Mouse (Mus musculus) left cerebral cortex, postnatal 4 days (tissue): ENCODE measurements at regions not wholly inside any gene's neighbourhood (a gene's known extent, or its start where the extent isn't known, plus 50 kb on each side); places are given as distances from the start of the nearest gene placed in this dataset.

ENCODE experiments used
- DNase-seq: peaks from one replicate; pipeline ENCODE4 v3.0.0-alpha.2; 2022
- intact Hi-C: fragments of 180-260 bp; cut with DNase I; formaldehyde crosslinking; loops from one replicate; pipeline ENCODE4 v1.15.1; 2025

DNA sequence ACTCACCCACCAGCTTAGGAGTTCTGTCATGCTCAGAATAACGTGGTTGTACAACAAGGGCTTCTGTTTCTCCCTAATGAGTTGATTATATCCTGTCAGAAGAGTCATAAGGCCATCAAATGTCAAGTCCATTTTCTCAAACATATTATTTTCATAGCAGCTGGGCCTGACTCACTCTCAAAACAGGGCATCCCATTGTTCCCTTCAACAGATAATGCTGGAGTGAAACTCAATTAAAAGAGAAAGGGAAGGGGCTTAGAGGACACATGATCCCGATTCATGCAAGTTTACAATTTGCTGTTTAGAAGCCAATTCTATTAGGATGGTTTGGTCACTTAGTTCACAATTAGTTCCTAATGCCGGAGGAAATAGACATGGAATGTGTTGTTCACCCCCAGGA is 444.5 kb downstream of the Gsdmc2 start:
- DNase-seq: no peak
- intact Hi-C loops: no loop called here

DNA sequence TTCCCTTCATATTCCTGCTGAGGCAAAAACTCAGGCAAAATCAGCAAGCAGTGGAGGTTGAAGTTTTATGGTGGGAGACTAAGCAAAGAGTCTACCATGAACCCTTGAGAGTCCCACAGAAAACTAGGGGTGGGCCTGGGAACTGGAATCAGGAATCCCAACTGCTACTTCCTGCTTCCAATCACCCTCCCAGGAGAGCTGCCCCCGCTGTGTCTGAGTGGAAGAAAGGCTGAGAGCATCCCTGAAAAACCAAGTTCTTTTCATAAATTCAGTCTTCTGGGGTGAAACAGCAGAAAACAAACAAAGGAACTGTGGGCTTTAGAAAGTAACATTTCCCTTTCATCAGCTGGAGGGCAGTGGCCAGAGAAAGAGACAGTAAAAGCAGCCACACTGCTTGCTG is 445.0 kb downstream of the Gsdmc2 start:
- intact Hi-C loops: no loop called here
- DNase-seq: no peak

DNA sequence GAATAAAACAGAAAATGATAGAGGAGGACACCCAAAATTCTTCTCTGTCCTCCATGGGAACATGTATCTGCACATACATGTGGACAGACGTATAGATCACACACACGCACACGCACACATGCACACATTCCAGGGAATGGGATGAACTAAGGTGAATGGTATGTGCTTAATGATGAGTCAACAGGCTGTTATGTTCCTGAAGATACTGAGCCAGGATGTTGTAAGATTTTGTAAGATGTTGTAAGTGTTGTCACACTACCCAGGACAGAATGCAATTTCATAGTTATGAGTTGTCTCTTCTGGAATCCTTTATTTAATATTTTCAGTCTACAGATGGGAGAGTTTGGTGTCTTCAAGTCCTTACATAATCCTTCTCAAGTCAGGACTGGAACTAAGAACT is 447.5 kb downstream of the Gsdmc2 start:
- DNase-seq: no peak
- intact Hi-C loops: no loop called here

DNA sequence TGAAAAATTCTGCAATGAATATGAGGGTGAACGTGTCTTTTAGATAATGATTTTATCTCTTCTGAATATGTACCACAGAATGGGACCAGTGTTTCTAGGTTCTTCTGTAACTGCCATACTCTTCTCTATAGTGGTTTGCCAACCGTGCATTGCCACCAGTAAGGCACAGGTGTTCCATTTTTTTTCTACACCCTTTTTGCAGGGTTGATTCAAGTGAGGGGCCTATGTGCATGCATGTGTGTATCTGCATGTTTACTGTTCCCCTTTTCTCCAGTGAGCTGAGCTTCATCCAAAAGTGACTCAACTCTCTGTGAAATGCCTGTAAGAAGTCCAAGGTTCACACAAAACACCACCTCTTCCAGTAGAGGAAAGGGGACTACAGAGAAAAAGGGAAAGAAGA is 467.7 kb downstream of the Gsdmc2 start:
- intact Hi-C loops: no loop called here
- no peak for DNase-seq

- intact Hi-C loops: no loop called here
These were observed 473.5 kb downstream of the Gsdmc2 start for GRCm38 (mm10) chr15:63371328-63372023.

DNA sequence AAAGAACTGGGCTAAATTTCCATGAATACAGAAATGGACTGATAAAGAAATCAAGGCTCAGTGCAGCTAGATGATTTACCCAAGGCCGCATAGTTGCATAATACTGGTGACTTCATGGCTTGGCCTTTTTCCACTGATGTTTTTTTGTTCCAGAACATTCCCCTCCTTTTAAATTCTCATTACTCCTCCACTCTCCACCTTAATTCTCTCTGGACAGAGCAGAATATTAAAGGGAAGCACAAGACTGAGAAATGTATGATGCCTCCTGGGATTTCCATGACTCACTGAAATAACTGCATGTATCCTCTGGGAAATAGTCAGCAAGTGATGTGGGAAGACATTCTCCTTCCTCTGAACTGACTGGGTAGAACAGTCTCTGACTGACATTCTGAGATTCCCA is 480.5 kb downstream of the Gsdmc2 start:
- no peak for DNase-seq
- intact Hi-C loops: no loop called here

More at GRCm38 (mm10) chr15:63371328-63372023, 473.5 kb downstream of the Gsdmc2 start:
- no peak for DNase-seq

- intact Hi-C loops: no loop called here
- no peak for DNase-seq
These were observed 484.6 kb downstream of the Gsdmc2 start for GRCm38 (mm10) chr15:63360402-63360801.

DNA sequence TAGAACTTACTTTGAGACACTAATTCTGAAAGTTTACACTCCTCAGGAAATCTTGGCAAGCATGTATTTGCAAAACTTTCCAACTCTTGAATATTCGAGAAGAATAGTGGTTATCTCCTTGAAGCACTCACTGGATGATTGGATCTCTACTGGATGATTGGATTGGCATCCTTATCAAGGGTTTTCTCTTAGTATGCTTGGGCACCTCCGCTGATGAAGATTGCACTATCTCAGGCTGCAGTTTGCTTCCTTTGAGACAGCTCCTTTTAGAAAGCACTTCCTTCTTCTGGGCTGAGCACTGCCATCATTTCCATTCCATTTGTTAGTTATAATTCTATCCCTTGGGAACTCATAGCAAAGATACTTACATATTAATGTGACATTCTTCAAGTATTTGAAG is 503.2 kb downstream of the Gsdmc2 start:
- DNase-seq: no peak
- intact Hi-C loops: no loop called here

DNA sequence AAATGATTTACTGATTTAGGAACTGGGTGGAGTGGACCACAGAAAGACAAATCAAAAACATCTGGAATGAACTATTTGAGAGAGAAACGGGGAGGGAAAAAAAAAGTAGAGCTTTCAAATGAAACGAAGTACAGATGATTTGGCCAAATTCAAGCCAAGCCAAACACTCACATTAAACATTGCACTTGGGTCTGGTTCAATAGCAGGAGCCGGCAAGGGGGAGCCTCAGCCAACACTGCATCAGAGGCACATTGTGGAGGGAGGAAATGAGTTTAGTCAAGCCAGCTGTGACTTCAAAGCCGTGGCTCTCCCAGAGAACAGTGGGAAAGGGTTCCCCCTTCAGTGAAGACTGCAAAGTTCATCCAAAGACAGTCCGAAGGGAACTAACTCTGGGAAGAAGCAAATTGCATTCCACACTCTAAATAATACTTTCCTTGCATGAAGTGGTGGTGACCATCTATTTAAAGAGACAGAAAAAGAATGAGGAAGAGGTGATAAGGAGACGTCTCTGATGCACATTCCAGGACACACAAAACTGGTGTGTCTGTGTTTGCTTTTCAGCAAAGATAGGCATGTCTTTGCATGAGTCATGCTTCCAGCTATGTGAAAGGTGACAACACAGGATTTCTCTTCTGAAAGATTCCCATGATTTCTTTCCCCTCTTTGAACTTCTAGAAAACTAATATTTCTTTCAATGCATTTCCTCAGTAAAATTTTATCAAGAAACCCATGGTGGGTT is 504.5 kb downstream of the Gsdmc2 start:
- peak; percentile 55 for DNase-seq
- intact Hi-C loops: no loop called here

GRCm38 (mm10) chr15:63319666-63320065 is 525.3 kb downstream of the Gsdmc2 start:
- peak; percentile 34 for DNase-seq
- intact Hi-C loops: no loop called here

GRCm38 (mm10) chr15:63310426-63310825 is 534.6 kb downstream of the Gsdmc2 start:
- intact Hi-C loops: no loop called here
- DNase-seq: no peak

DNA sequence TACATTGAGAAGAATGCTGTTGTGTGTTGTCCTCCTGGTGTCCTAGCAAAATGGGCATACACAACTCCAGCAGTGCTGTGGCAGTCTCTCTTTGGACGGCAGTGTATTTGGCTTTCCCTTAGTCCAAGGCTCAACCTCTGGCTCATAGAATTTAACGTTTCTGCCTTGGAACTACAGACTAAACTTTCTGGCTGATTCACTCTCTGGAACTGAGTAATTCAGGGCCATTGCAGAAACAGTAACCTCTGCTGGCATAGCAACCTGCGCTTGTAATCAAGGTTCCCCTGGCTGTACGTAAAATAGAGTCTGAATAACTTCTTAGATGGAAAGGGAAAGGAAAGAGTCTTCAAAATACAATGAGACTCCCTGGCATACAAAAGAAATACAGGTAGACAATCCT is 545.7 kb downstream of the Gsdmc2 start:
- no peak for DNase-seq
- intact Hi-C loops: no loop called here

GRCm38 (mm10) chr15:63288534-63288933 is 556.4 kb downstream of the Gsdmc2 start:
- DNase-seq: no peak
- intact Hi-C loops: no loop called here

GRCm38 (mm10) chr15:63286026-63286425 is 559.0 kb downstream of the Gsdmc2 start:
- intact Hi-C loops: no loop called here
- no peak for DNase-seq

DNA sequence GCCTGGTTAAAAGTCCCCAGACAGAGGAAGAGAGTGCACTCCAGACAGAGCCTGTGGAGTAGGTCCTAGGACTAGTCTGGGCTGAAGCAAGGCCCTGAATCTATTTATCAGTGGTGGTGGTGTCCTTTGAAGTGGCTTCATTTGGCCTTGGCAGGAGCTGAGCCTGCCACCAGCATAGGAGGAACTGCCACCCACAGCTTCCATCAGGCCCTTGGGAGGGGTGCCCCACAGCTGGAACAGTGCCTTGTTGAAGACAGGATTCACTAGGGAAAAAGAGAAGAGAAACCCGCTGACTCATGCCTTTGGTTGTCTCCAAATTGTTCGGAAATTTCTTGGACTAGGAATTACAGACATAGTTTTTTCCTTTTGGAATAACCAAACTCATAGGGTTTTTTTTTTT is 574.6 kb downstream of the Gsdmc2 start:
- DNase-seq: no peak
- intact Hi-C loops: no loop called here

DNA sequence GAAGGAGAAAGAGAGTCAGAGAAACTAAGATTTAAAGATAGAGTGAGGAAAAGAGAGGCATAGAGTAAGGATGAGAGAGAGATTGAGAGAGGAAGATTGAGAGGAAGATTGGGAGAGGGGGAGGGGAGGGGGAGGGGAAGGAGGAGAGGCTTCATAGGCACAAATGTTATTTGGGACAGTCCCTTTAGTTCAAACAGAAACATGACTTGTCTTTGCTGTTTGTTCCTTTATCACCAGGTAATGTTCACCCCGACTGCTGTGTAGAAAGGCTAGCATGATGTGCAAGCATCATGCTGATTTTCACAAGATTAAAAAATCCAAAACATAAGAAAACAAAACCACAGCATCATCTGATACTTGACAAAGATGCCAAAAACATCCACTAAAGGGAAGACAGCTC is 579.1 kb downstream of the Gsdmc2 start:
- intact Hi-C loops: no loop called here
- DNase-seq: no peak

DNA sequence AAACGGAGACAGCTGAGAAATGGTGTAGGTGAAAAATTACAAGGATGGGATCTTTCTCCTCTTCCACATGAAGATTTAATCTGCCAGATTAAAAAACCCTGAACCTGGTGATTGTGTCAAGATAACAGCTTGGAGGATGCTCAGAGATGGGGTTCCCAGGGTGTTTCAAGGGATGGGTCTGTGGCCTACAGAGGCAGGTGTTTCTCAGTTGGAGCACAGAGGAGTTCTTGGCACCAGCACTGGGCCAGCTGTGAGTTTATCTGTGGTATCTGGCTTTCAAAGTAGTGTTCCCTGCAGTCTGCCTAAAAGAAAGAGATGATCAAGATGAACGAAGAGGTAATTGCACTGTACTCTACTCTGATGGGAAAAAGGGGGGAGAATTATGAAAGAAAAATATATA is 589.2 kb downstream of the Gsdmc2 start:
- peak; percentile 31 for DNase-seq
- intact Hi-C loops: no loop called here

DNA sequence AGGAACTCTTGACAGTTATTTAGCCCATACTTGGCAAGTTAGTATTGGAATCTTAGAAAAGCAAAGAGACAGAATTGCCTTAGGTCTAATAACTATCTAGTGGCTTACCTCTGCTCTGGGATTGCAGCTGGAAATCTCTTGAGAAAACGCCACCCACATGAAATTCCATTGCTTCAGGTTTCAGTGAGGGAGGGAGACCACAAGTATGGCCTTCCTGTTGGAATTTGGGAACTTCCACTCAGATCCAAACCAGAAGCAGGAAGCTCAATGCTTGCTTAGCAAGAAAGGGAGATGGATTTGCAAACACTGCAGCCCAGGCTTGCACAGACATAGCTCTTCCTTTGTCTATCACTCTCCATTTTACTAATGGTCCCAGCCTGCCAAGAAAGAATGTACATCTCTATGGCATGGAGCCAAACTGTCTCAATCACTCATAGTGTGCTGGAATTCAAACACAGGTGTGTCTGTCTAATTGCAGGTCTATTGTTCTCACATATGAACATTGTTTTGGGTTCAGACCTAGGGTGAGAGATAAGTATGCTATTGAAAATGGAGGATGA is 592.1 kb downstream of the Gsdmc2 start:
- intact Hi-C loops: no loop called here
- DNase-seq: no peak

- intact Hi-C loops: no loop called here
- no peak for DNase-seq
These were observed 606.4 kb downstream of the Gsdmc2 start for GRCm38 (mm10) chr15:63238601-63239000.

GRCm38 (mm10) chr15:63218393-63219060 is 626.5 kb downstream of the Gsdmc2 start:
- intact Hi-C loops: no loop called here
- peak; percentile 56 for DNase-seq

GRCm38 (mm10) chr15:63205150-63205549 is 639.8 kb downstream of the Gsdmc2 start:
- no peak for DNase-seq
- intact Hi-C loops: no loop called here

GRCm38 (mm10) chr15:63195031-63195430 is 649.9 kb downstream of the Gsdmc2 start:
- DNase-seq: peak; percentile 3
- intact Hi-C loops: no loop called here
